Mouse (Mus musculus): Measurements from ENCODE around the gene Tubb4b. TPM values are rescaled to one million over a fixed set of nuclear protein-coding genes. Genes with fewer than 3 reads are reported as not detected.

Tubb4b gene
- polyA plus RNA-seq, 1 experiment, result 449 TPM

DNA sequence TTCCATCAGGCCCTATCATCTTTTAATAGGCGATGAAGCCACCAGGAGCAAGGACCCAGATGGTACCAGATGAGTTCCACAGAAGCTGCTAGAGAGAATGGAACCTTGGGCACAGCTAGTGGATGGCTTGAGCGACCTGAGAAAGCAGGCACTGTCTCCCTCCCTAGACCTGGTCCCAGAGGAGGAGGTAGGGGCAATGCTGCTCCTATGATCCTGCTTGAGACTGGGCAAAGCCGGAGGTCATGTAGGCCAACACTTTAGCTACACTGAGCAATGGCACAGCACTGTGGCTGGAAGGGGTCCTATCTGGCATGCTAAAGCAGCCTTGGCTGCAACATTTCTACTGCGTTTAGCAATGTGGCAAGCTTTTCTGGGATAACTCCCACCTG, 48.8 kb downstream of the Tubb4b start:
- no peak for TF ChIP-seq CTCF (IDR thresholded peaks at IDR 0.05; ENCODE audit: borderline replicate concordance, extremely low read depth, insufficient read depth, insufficient read length)
- no peak for DNase-seq (ENCODE audit: low read depth)

DNA sequence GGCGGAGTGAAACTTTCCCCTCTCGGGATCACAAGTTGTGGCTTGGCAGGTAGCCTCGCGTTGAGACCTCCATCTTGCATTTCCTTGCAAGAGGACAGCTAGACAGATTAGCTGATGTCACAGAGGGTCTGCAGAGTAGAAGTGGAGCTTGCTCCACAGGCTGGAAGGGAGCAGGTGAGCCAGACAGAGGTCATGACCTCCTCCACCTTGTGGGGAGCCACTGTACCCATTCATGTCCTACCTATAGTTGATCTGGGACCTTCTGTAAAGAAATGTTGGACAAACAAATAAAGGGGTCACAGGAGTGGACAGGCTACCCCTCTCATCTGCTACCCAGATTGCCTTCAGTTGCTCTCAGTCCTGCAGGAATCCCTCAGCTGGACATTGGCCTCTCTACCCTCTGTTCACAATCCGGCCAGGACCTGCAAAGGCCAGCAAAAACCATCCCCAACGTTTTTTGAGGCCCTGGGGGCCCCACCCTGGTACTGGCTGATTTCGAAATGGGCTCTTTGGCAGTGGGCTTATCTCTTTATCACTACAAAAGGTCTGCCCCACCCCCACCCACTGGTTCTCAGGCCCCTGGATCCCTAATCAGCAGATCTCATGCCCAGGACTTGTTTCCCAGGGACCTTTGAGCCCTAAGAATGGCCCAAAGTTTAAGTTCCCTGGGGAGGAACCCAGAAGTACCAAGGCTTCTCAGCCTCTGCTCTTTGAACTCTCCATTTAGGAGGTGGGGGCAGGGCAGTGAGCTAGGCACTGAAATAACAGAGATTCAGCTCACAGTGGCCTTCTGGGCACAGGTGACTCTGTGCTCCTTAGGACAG, 49.4 kb downstream of the Tubb4b start:
- no peak for TF ChIP-seq POLR2A (IDR thresholded peaks at IDR 0.05; ENCODE audit: borderline replicate concordance, extremely low read depth, insufficient read depth, insufficient read length, poor library complexity, severe bottlenecking)
- no peak for TF ChIP-seq CTCF (IDR thresholded peaks at IDR 0.05; ENCODE audit: borderline replicate concordance, extremely low read depth, insufficient read depth, insufficient read length)
- DNase-seq (ENCODE audit: low read depth), result no peak

DNA sequence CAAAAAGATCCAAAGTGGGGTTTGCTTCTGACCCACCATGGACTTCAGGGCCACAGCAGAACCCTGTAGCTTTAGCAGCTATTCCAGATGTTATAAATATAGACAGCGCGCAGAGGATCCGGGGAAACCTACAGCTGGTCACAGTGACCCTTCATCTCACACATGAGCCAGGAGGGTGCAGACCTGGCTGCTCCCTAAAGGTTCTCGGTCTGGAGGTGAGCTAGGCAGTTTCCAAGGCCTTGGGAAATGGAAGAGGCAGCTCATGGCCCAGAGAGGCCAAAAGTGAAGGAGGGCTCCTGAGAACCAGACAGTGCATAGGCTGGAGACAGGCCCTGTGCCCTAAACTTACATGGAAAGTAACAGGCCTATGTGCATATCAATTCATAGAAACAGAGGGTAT, 50.7 kb downstream of the Tubb4b start:
- TF ChIP-seq POLR2A (IDR thresholded peaks at IDR 0.05; ENCODE audit: borderline replicate concordance, extremely low read depth, insufficient read depth, insufficient read length, poor library complexity, severe bottlenecking), result no peak
- TF ChIP-seq CTCF (IDR thresholded peaks at IDR 0.05; ENCODE audit: borderline replicate concordance, extremely low read depth, insufficient read depth, insufficient read length), result no peak
- DNase-seq (ENCODE audit: low read depth), result no peak

- DNase-seq (ENCODE audit: low read depth), result no peak
- no peak for TF ChIP-seq CTCF (IDR thresholded peaks at IDR 0.05; ENCODE audit: borderline replicate concordance, extremely low read depth, insufficient read depth, insufficient read length)
- no peak for TF ChIP-seq POLR2A (IDR thresholded peaks at IDR 0.05; ENCODE audit: borderline replicate concordance, extremely low read depth, insufficient read depth, insufficient read length, poor library complexity, severe bottlenecking)
Observed at GRCm38 (mm10) chr2:25172629-25173028, 51.9 kb downstream of the Tubb4b start.

Other genes starting within 250 kb of the Tubb4b start
- gene Mrpl41, start 249.6 kb downstream of the Tubb4b start, polyA plus RNA-seq (2012; rRNA removed), result 83.9 and 115 TPM in 2 replicates
- 5.5 and 6.4 TPM in 2 replicates for gene Pnpla7, start 248.7 kb downstream of the Tubb4b start, polyA plus RNA-seq (2012; rRNA removed)
- 194 and 297 TPM in 2 replicates for gene Nsmf, start 170.3 kb downstream of the Tubb4b start, polyA plus RNA-seq (2012; rRNA removed)
- 0.11 and 0.18 TPM in 2 replicates for gene Entpd8, start 144.4 kb downstream of the Tubb4b start, polyA plus RNA-seq (2012; rRNA removed)
- 0.04 TPM in 2 replicates for gene Noxa1, start 129.6 kb downstream of the Tubb4b start, polyA plus RNA-seq (2012; rRNA removed)
- 50.0 and 58.5 TPM in 2 replicates for gene Nrarp, start 43.9 kb downstream of the Tubb4b start, polyA plus RNA-seq (2012; rRNA removed)
- gene Tor4a, start 27.8 kb downstream of the Tubb4b start, polyA plus RNA-seq (2012; rRNA removed), result 1.9 and 2.0 TPM in 2 replicates
- gene Nelfb, start 13.2 kb downstream of the Tubb4b start, polyA plus RNA-seq (2012; rRNA removed), result 78.9 and 91.3 TPM in 2 replicates
- gene Stpg3, start 10.1 kb downstream of the Tubb4b start, polyA plus RNA-seq (2012; rRNA removed), result not detected in 2 replicates
- gene Fam166a, start 6.0 kb downstream of the Tubb4b start, polyA plus RNA-seq (2012; rRNA removed), result 0.10 and 0.14 TPM in 2 replicates
- gene Slc34a3, start 9.7 kb upstream of the Tubb4b start, polyA plus RNA-seq (2012; rRNA removed), result not detected in 2 replicates
- not detected in 2 replicates for gene Rnf224, start 12.1 kb upstream of the Tubb4b start, polyA plus RNA-seq (2012; rRNA removed)
- 127 and 148 TPM in 2 replicates for gene Rnf208, start 17.6 kb upstream of the Tubb4b start, polyA plus RNA-seq (2012; rRNA removed)
- 0.10 and 0.67 TPM in 2 replicates for gene Cysrt1, start 17.8 kb upstream of the Tubb4b start, polyA plus RNA-seq (2012; rRNA removed)
- 19.1 and 22.6 TPM in 2 replicates for gene AL732309.1, start 22.2 kb upstream of the Tubb4b start, polyA plus RNA-seq (2012; rRNA removed)
- 26.4 and 32.2 TPM in 2 replicates for gene Tmem203, start 30.7 kb upstream of the Tubb4b start, polyA plus RNA-seq (2012; rRNA removed)
- gene Tprn, start 37.9 kb upstream of the Tubb4b start, polyA plus RNA-seq (2012; rRNA removed), result 7.7 and 13.0 TPM in 2 replicates
- gene Ssna1, start 47.7 kb upstream of the Tubb4b start, polyA plus RNA-seq (2012; rRNA removed), result 105 and 160 TPM in 2 replicates
- gene Anapc2, start 47.8 kb upstream of the Tubb4b start, polyA plus RNA-seq (2012; rRNA removed), result 131 and 149 TPM in 2 replicates
- gene Tmem210, start 63.4 kb upstream of the Tubb4b start, polyA plus RNA-seq (2012; rRNA removed), result not detected in 2 replicates
- gene Lrrc26, start 65.2 kb upstream of the Tubb4b start, polyA plus RNA-seq (2012; rRNA removed), result 0.07 TPM in 1 of 2 replicates, not detected in the other
- 24.4 and 47.2 TPM in 2 replicates for gene Grin1, start 94.5 kb upstream of the Tubb4b start, polyA plus RNA-seq (2012; rRNA removed)
- gene Man1b1, start 107.6 kb upstream of the Tubb4b start, polyA plus RNA-seq (2012; rRNA removed), result 22.5 and 37.0 TPM in 2 replicates
- 35.3 and 57.1 TPM in 2 replicates for gene Dpp7, start 131.7 kb upstream of the Tubb4b start, polyA plus RNA-seq (2012; rRNA removed)
- 2.4 TPM in 2 replicates for gene Uap1l1, start 141.0 kb upstream of the Tubb4b start, polyA plus RNA-seq (2012; rRNA removed)
- 20.1 and 48.8 TPM in 2 replicates for gene Sapcd2, start 147.6 kb upstream of the Tubb4b start, polyA plus RNA-seq (2012; rRNA removed)
- gene Entpd2, start 171.2 kb upstream of the Tubb4b start, polyA plus RNA-seq (2012; rRNA removed), result 2.2 and 2.3 TPM in 2 replicates
- 621 and 644 TPM in 2 replicates for gene Npdc1, start 174.6 kb upstream of the Tubb4b start, polyA plus RNA-seq (2012; rRNA removed)
- 0.42 and 0.57 TPM in 2 replicates for gene Fut7, start 198.6 kb upstream of the Tubb4b start, polyA plus RNA-seq (2012; rRNA removed)
- 29.8 and 60.6 TPM in 2 replicates for gene Abca2, start 204.0 kb upstream of the Tubb4b start, polyA plus RNA-seq (2012; rRNA removed)
- 1.1 and 1.9 TPM in 2 replicates for gene Clic3, start 232.1 kb upstream of the Tubb4b start, polyA plus RNA-seq (2012; rRNA removed)
- gene Paxx, start 236.4 kb upstream of the Tubb4b start, polyA plus RNA-seq (2012; rRNA removed), result 109 and 142 TPM in 2 replicates
- gene Ptgds, start 245.3 kb upstream of the Tubb4b start, polyA plus RNA-seq (2012; rRNA removed), result 60.4 and 73.5 TPM in 2 replicates